Mouse (Mus musculus): ENCODE data around the gene H2-M5.
"Not testable (repeated sequence)": the region's sequence is repeated elsewhere in the genome, so short reads cannot be mapped to it uniquely, and the experiment has no call there.

The H2-M5 gene

GRCm38 (mm10) chr17:36993770-36994325, 4.5 kb upstream of the H2-M5 start:
- no peak for DNase-seq (ENCODE audit: low read depth)

GRCm38 (mm10) chr17:36992336-36993104, 3.2 kb upstream of the H2-M5 start:
- DNase-seq (ENCODE audit: low read depth), result no peak

GRCm38 (mm10) chr17:36990630-36991029, 1.3 kb upstream of the H2-M5 start:
- not testable (repeated sequence) for DNase-seq (ENCODE audit: low read depth)

GRCm38 (mm10) chr17:36988475-36988874, 862 bp downstream of the H2-M5 start:
- DNase-seq (ENCODE audit: low read depth), result no peak

GRCm38 (mm10) chr17:36982253-36983155, 6.8 kb downstream of the H2-M5 start:
- DNase-seq (ENCODE audit: low read depth), result no peak

- DNase-seq (ENCODE audit: low read depth), result no peak
Observed at GRCm38 (mm10) chr17:36981845-36982244, 7.5 kb downstream of the H2-M5 start.

GRCm38 (mm10) chr17:36981221-36981813, 8.0 kb downstream of the H2-M5 start, which contains the start of gene 2410137M14Rik:
Gene 2410137M14Rik (minus strand): TSS chr17:36981237.
- DNase-seq (ENCODE audit: low read depth), result no peak

GRCm38 (mm10) chr17:36973271-36973787, 16.0 kb downstream of the H2-M5 start:
- no peak for DNase-seq (ENCODE audit: low read depth)

GRCm38 (mm10) chr17:36972791-36973190, 16.5 kb downstream of the H2-M5 start:
- DNase-seq (ENCODE audit: low read depth), result no peak

GRCm38 (mm10) chr17:36971172-36971850, 18.0 kb downstream of the H2-M5 start:
- DNase-seq (ENCODE audit: low read depth), result no peak

GRCm38 (mm10) chr17:36970316-36970890, 18.9 kb downstream of the H2-M5 start:
- DNase-seq (ENCODE audit: low read depth), result no peak

GRCm38 (mm10) chr17:36966875-36967274, 22.5 kb downstream of the H2-M5 start:
- no peak for DNase-seq (ENCODE audit: low read depth)

GRCm38 (mm10) chr17:36961125-36961524, 28.2 kb downstream of the H2-M5 start:
- DNase-seq (ENCODE audit: low read depth), result no peak

- DNase-seq (ENCODE audit: low read depth), result no peak
Observed at GRCm38 (mm10) chr17:36958884-36959283, 30.5 kb downstream of the H2-M5 start.

GRCm38 (mm10) chr17:36957999-36958743, 31.2 kb downstream of the H2-M5 start, which contains the start of the genes Znrd1 and Znrd1as:
Gene Znrd1 (minus strand): TSS chr17:36958559.
Gene Znrd1as (plus strand): TSS chr17:36958592.
- peak; percentile 91 for DNase-seq (ENCODE audit: low read depth)

- DNase-seq (ENCODE audit: low read depth), result no peak
Observed at GRCm38 (mm10) chr17:36953062-36953461, 36.3 kb downstream of the H2-M5 start.

- no peak for DNase-seq (ENCODE audit: low read depth)
Observed at GRCm38 (mm10) chr17:36952631-36953030, 36.7 kb downstream of the H2-M5 start.

- DNase-seq (ENCODE audit: low read depth), result peak; percentile 97
Observed at GRCm38 (mm10) chr17:36950981-36951947, 38.1 kb downstream of the H2-M5 start, which contains the start of gene Ppp1r11. Gene Ppp1r11 (minus strand): TSS chr17:36951741.

- DNase-seq (ENCODE audit: low read depth), result no peak
Observed at GRCm38 (mm10) chr17:36949265-36949664, 40.1 kb downstream of the H2-M5 start.

Measured in fibroblast of lung, adult 2 months (primary cell).